Mouse (Mus musculus): ENCODE measurements around the gene Tmem242.

Gene Tmem242

DNA sequence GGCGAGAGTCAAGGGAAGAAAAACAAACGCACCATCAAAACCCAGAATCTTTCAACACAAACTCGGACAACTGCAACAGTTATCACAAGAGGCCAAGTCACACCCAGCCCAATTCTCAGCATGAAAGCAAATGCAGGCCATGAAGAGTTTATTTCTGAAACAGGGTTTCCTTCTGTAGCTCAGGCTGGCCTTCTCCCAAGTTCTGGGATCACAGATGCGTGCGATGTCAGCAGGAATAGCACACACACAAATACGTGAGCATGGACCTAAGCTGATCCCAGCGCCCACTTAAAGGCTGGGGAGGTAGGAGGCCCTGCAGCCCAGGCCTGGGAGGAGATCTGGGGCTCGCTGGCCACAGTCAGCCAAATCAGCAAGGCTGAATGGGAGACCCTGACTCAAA lies 15.9 kb downstream of the Tmem242 start:
- ChIA-PET CTCF (no interaction called here), POLR2A (interaction anchor here in 1 of 4 experiments (1.5 kb wide), 1 partner anchor 16 kb away, joined by 7 read pairs; the partner anchor contains the start of gene Tmem242)

DNA sequence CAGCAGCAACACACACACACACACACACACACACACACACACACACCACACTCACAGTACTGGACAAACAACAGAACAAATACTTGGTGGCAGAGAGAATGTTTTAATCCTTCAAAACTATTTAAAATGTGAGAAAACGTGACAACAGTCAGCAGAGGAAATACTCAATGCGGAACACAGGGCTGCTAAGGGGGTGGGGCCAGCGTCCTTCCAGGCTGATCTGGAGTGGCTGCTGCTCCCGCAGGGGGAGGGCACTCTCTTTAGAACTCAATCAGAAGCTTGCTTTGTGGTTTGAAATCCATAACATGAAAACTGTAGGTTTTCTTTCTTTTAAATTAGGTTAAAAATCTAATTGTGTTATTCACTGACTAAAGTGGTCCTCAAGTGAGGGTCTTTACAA lies 18.2 kb downstream of the Tmem242 start:
- POLR2A ChIA-PET = interaction anchor here in 1 of 4 experiments (1.2 to 1.5 kb wide), 2 partner anchors 16 to 18 kb away, joined by 3 to 4 read pairs; partner anchors contain the start of gene Tmem242
- CTCF ChIA-PET = interaction anchor here in 3 of 4 experiments (0.6 to 1.3 kb wide), 4 partner anchors 8 to 408 kb away, joined by 3 to 5 read pairs (median 3); partner anchors contain the start of gene Tmem242 (in 1 of the 3)

DNA sequence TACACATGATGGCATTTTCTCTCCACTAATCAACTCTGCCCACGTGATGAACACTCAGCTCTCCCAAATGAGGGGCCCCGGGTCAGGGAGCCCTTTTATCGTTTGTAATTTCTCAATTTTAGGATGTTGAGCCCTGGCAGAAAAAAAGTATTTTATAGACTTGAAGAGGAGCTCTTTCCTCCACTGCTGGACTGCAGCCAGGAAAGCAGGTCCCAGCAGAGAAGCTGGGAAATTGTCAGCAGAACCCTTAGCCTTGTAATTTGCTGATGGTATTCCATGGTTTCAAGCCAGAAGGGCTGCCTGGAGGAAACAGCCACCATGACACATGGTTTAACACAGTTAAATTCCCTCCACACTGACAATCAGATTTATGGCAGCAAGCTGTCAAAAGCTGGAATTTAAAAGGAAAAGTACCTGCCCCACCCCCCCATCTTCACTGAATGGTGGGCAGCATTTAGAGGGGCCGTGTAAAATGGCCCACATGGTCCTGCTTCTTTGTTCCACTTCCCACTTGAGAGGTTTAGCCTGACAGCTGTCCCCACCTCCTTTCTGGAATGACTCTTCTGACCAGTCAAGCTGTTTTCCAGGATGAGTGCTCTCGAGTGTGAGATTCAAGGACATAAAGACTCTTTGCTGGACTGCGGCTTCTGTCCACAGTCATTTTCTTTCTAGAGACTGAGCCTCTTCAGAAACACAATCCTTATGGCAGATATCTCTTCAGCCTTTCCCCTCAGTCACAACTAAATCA lies 20.1 kb downstream of the Tmem242 start:
- ChIA-PET POLR2A (interaction anchor here (0.5 to 2.2 kb wide), 9 partner anchors 8 to 382 kb away, joined by 3 to 7 read pairs (median 3); partner anchors contain the start of gene Tmem242 (in 3 of the 4)), CTCF (interaction anchor here in 3 of 4 experiments (0.6 to 3.7 kb wide), 5 partner anchors 9 to 94 kb away, joined by 3 to 30 read pairs (median 5); partner anchors contain the start of gene Tmem242 (in 1 of the 3))

DNA sequence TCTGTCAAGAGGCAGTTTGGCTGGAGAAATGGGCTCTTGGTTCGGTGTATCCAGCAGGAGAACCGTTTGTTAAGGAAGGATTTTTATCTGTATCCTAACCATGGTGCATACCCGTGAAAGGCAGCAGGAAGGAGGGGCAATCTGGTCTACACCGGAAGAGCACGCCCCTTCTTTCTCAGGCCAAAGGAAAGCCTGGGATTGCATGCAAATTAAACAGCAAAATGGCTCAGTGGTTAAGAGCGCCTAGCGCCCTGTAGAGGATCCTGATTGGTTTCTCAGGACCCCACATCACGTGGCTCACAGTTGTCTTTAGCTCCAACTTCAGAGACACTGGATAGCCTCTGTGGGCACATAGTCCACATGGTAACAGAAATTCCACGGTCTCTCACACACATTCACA lies 21.0 kb downstream of the Tmem242 start:
- ChIA-PET POLR2A (interaction anchor here (0.6 to 2.2 kb wide), 7 partner anchors 9 to 21 kb away, joined by 3 to 7 read pairs (median 3); partner anchors contain the start of gene Tmem242 (in 3 of the 4)), CTCF (interaction anchor here in 3 of 4 experiments (1.0 to 3.7 kb wide), 4 partner anchors 10 to 311 kb away, joined by 3 to 30 read pairs (median 9); partner anchors contain the start of gene Tmem242 (in 1 of the 3))

DNA sequence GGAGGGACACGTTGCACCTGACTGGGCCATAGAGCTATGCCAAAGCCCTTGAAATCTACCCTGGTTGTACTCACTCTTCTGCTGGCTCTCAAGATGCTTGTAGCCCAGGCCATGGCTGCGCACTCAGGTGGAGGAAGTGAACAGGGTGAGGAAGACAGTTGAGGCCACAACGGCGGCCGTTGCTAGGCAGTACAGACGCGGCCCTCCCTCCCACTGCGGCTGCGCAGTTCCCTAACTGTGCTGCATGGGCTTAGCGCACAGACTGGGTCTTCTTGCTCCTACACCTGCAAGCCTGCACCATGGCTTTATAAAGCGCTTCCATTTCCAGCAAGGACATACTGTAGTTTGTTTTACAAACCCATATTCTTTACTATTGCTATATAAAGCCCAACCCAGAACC lies 21.5 kb downstream of the Tmem242 start, which contains the start of gene Ldhal6b:
TSS of gene Ldhal6b (minus strand) at position 223 of the 400 bp plus-strand sequence.
- CTCF ChIA-PET = interaction anchor here in 3 of 4 experiments (0.6 to 3.7 kb wide), 5 partner anchors 11 to 311 kb away, joined by 3 to 30 read pairs (median 7); partner anchors contain the start of gene Tmem242 (in 1 of the 3)
- POLR2A ChIA-PET = interaction anchor here in 3 of 4 experiments (0.6 to 2.2 kb wide), 7 partner anchors 9 to 21 kb away, joined by 3 to 6 read pairs (median 3); partner anchors contain the start of gene Tmem242 (in 1 of the 3)

DNA sequence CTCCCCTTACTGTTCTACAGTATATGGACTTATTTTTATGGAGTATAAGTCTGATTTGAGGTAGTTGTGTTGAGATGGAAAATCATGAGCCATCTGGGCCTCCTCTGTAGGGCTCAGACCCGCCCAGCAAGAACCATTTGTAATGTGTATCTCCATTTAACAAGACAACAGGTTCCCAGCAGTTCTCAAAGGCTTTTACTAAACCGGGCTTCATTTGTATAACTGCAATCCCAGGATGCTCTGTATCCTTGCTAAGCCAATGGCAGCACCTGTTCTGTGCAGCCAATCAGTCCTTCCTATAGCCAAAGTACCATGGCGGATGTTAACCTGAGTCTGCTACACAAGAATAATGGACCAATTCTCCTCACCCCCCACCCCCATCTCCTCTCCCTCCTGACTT lies 23.5 kb downstream of the Tmem242 start:
- CTCF ChIA-PET = interaction anchor here in 1 of 4 experiments (0.6 to 3.4 kb wide), 2 partner anchors 14 to 222 kb away, joined by 3 to 9 read pairs; no protein-coding TSS in a partner anchor
- POLR2A ChIA-PET = interaction anchor here in 3 of 4 experiments (0.8 to 1.8 kb wide), 6 partner anchors 9 to 24 kb away, joined by 3 to 11 read pairs (median 4); partner anchors contain the start of gene Tmem242 (in 1 of the 3)

DNA sequence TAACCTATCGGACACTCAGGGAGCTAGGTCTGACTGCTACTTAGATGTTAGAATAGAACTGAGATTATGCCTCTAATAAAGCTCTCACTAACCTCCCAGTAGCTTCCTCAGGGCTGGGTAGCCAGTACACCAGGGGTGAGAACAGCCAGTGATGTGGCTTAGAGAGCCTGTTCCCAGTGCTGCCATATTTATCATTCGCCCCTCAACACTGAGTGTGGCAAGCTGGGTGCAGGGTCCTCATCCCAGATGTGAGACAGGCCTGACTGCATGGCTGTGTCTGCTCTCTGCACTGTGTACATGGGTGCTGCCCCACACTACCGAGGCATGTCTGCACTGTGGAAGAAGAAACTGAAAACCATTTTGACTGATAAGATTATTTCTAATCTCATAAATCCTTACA lies 26.0 kb downstream of the Tmem242 start:
- POLR2A ChIA-PET = interaction anchor here in 2 of 4 experiments (0.9 to 1.8 kb wide), 4 partner anchors 9 to 26 kb away, joined by 3 to 8 read pairs (median 4); partner anchors contain the start of gene Tmem242 (in 1 of the 2)
- CTCF ChIA-PET = interaction anchor here in 3 of 4 experiments (1.0 to 3.8 kb wide), 3 partner anchors 12 to 16 kb away, joined by 3 to 22 read pairs (median 9); no protein-coding TSS in a partner anchor

DNA sequence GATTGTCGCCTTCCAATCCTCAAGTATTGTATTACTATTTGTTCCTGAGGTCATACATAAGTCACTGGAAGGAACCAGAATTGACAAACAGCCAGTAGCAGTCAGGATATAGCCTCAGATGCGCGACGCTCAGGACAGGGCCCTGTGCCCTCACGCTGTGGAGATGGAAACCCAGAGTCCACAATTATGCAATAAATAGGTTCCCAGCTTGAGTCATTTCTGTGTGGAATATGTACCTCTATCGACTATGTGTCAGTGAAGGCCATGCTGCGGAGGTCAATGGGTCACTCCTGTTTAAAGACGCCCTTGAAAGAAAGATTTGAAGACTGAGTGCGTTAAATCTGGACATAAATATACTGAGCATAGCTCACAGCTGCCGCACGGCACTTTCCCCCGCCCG lies 26.7 kb downstream of the Tmem242 start:
- CTCF ChIA-PET = interaction anchor here in 3 of 4 experiments (0.9 to 3.8 kb wide), 5 partner anchors 11 to 16 kb away, joined by 3 to 22 read pairs (median 3); no protein-coding TSS in a partner anchor
- POLR2A ChIA-PET = interaction anchor here in 3 of 4 experiments (0.9 to 1.8 kb wide), 6 partner anchors 11 to 360 kb away, joined by 3 to 9 read pairs (median 4); partner anchors contain the start of gene Tmem242 (in 2 of the 3)

DNA sequence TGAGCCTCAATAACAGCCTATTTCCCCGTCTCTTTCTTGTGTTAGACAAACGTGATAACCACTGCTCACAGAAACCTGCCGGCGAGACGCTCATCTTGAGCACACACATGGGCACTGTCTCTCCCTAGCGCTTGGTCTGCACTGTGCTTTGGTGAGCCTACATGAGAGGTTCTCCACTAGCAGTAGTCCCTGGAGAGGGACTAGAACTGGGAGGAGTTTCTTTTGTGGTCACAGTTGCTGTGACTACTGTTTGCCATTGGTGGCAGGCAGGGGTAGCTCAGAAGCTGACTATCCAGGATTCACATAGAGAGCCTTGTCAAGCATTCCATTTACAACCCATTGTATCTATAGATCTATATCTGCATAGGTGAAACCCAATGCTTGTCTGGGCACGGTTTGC lies 27.3 kb downstream of the Tmem242 start:
- ChIA-PET POLR2A (interaction anchor here in 3 of 4 experiments (1.2 to 1.4 kb wide), 4 partner anchors 10 to 360 kb away, joined by 3 to 9 read pairs (median 5); partner anchors contain the start of gene Tmem242 (in 2 of the 3)), CTCF (interaction anchor here (0.6 to 3.8 kb wide), 8 partner anchors 10 to 17 kb away, joined by 3 to 22 read pairs (median 4); no protein-coding TSS in a partner anchor)

DNA sequence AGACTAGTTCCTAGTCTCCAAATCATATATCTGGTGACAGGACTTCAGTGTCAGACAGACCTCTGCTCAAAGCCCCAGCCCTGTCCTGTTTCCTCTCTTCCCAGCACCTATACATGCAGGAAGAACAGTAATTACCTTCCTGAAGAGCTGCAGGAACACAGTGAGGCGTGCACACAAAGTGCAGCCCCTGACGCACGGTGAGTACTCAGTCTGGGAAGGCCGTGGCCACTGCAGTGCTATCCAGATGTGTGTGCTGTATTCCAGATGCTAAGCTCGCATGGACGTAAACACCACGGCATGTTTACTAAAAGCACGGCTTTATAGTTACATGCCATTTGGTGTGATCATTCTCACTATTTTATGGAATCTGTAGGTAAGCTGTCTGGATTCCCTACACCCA lies 27.8 kb downstream of the Tmem242 start:
- CTCF ChIA-PET = interaction anchor here (0.6 to 3.8 kb wide), 8 partner anchors 9 to 17 kb away, joined by 3 to 22 read pairs (median 4); no protein-coding TSS in a partner anchor
- POLR2A ChIA-PET = interaction anchor here in 2 of 4 experiments (1.2 to 1.4 kb wide), 3 partner anchors 10 to 359 kb away, joined by 3 to 9 read pairs (median 6); partner anchors contain the start of gene Tmem242 (in 1 of the 2)

DNA sequence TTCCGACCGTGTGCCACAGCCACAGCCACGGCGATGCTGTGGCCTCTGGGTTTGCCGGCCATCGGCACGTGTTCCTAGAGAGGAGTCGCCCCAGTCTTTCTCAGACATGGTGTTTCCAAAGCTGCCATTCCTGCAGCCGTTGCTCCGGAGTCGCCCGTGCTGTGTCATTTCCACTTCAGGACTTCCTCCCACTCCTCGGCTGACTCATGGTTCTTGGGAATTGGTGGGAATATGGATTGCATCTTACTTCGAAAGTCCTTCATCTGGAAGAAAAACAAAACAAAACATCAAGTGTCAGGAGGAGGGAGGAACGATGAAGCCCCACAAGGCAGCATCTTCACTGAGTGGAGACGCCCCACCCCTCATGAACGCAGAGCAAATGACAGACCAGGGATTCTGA lies 28.9 kb downstream of the Tmem242 start:
- ChIA-PET CTCF (no interaction called here), POLR2A (no interaction called here)

DNA sequence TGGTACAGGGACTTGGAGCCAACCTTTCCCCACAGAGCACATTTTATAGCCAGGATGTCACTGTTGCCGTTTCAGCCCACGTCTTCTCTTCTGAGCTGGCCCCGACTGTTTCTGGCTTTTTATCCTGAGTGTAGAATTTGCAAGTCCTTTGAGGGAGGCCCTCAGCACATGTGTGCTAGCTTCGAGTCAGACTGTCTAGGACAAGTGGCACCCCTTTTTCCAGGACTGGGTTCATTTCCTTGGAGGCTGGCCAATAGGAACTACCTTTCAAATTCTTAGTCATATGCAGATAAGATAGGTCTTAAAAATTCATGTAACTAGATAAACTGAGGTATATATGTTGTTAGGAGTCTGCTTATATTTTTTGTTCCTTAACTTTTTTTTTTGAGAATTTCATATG lies 29.7 kb downstream of the Tmem242 start:
- ChIA-PET POLR2A (interaction anchor here in 1 of 4 experiments (0.6 kb wide), 1 partner anchor 423 kb away, joined by 3 read pairs; no protein-coding TSS in a partner anchor), CTCF (no interaction called here)

DNA sequence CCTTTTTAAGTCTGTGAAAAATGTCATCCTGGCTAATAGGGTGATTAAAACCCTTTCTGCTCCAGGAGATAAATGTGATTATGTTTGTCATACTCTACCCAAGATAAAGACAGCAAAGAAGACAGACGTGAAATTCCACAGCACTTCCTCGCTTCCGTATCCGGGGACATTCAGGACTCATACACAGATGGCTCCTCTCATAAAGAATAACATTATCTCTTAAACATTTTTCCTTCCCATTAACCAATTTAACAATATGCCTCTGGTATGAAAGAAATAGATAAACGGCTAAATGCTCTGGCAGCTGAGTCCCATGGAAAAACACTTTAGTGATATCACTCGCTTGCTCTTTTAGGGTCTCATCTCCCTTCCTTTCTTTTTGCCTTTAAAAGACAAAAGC lies 33.0 kb downstream of the Tmem242 start:
- ChIA-PET CTCF (interaction anchor here in 2 of 4 experiments (1.1 to 6.4 kb wide), 5 partner anchors 9 to 34 kb away, joined by 4 to 41 read pairs (median 6); no protein-coding TSS in a partner anchor), POLR2A (interaction anchor here in 2 of 4 experiments (0.9 to 2.9 kb wide), 5 partner anchors 8 to 33 kb away, joined by 3 to 11 read pairs (median 3); partner anchors contain the start of gene Tmem242 (in 1 of the 2))

DNA sequence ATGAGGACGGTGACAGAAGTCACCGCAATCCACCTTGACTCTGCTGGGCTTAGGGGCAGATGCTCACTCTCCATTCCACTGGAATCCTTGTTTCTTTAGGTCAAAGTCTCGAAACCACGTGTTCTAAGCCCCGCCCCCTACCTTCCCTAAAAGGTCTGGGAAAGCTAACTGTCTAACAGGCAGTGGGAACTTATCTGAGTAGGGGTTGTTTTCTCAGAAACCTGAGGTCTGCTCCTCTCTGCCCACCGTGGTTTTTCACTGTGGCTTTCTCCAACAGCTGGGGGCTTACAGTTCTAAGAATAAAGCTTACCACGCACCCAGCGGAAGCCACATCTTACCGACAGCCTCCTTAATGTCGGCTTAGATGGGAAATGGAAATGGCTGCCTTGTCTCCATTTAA lies 33.5 kb downstream of the Tmem242 start:
- CTCF ChIA-PET = interaction anchor here in 2 of 4 experiments (0.6 to 6.4 kb wide), 4 partner anchors 9 to 34 kb away, joined by 5 to 41 read pairs (median 12); partner anchors contain the start of gene Tmem242 (in 1 of the 2)
- POLR2A ChIA-PET = interaction anchor here in 3 of 4 experiments (0.6 to 2.9 kb wide), 8 partner anchors 9 to 290 kb away, joined by 3 to 11 read pairs (median 4); partner anchors contain the start of gene Tmem242 (in 1 of the 3)

DNA sequence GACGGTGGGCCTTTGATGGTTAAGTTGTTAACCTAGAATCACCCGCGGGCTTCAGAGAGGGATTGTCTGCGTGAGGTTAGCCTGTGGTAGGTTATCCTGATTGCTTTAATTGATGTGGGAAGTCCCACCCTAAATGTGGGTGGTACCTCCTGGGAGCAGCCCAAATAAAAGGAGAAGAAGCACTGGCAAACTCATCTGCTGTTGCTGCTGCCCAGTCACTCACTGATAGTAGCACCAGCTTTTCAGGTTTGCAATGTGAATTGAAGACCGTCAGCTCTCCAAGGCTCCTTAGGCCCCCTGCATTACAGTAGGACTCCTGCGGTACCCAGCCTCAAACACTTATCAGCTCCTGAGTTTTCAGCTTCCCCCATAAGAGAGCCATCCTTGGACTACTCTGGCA lies 36.2 kb downstream of the Tmem242 start:
- POLR2A ChIA-PET = interaction anchor here in 3 of 4 experiments (0.5 to 1.7 kb wide), 7 partner anchors 10 to 1941 kb away, joined by 3 to 8 read pairs (median 4); partner anchors contain the start of gene Tmem242 (in 1 of the 3)

DNA sequence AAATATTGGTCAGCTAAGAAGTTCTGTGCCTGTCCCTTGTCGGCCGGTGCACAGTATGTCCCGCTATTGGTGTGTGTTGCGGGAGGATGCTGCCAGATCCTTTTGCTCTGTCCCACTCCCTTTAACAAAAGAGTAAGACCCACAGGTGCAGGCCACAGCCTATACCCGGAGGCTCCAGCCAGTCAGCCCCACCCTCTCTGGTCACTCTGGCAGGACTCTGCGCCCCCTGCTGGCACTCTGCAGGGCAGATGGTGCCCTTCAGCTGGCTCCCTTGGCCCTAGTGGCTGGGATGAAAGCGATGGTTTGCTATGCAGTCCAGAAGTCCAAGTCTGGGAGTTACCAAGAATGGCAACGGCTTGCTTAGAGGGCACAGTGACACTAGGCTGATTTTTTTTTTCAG lies 37.4 kb downstream of the Tmem242 start:
- POLR2A ChIA-PET = interaction anchor here (0.6 to 1.2 kb wide), 5 partner anchors 10 to 63 kb away, joined by 3 to 6 read pairs (median 3); no protein-coding TSS in a partner anchor
- CTCF ChIA-PET = interaction anchor here (0.6 to 6.4 kb wide), 29 partner anchors 9 to 512 kb away, joined by 3 to 41 read pairs (median 4); partner anchors contain the start of gene Tmem242 (in 1 of the 4)

More for the DNA sequence above, 36.2 kb downstream of the Tmem242 start:
- CTCF ChIA-PET = interaction anchor here in 3 of 4 experiments (0.5 to 6.4 kb wide), 6 partner anchors 10 to 309 kb away, joined by 3 to 41 read pairs (median 6); no protein-coding TSS in a partner anchor

DNA sequence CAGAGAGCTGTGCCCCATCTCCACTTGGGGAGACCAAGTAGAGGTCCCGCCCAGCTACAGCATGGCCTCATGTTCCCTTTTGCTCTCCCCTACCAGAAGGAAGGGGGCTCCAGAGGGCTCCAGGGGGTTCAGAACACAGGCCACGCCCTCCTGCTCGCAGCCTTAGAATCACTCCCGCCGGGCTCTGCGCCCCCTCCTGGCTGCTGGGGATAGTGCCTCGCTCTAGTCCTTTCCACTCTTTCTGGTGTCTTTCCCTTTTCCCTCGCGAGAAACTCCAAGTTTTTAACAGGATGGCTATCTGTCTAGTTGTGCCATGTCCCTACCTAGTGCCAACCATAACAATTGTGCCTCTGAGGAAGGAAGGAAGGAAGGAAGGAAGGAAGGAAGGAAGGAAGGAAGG lies 38.0 kb downstream of the Tmem242 start:
- POLR2A ChIA-PET = interaction anchor here (0.5 to 1.2 kb wide), 7 partner anchors 11 to 210 kb away, joined by 3 to 6 read pairs (median 3); no protein-coding TSS in a partner anchor
- CTCF ChIA-PET = interaction anchor here (0.5 to 6.4 kb wide), 33 partner anchors 8 to 1288 kb away, joined by 3 to 41 read pairs (median 4); partner anchors contain the start of gene Tmem242 (in 2 of the 4)
